Mouse (Mus musculus) erythroblast, adult 5-6 weeks (primary cell): ENCODE data around the gene Fgf9. TPM values are rescaled to one million over a fixed set of nuclear protein-coding genes. Genes with fewer than 3 reads are reported as not detected.

ENCODE experiments used
- ATAC-seq: replicated peaks from 2 replicates; pipeline ENCODE4 v1.8.0; 2016; ENCODE audit warnings: moderate number of reproducible peaks, mild to moderate bottlenecking, moderate TSS enrichment, inconsistent platforms; ENCODE audit not compliant: poor library complexity, low FRiP score, severe bottlenecking
- total RNA-seq, 2 experiments: library from RNA; stranded (forward) in 1 of 2; stranded (reverse) in 1 of 2; fragments of 150-400 nt in 1 of 2; fragments of 200-764, 138-1000 nt in 1 of 2; gene quantifications; 2 replicates each; pipeline versions ENCODE4 v1.2.3 to v1.2.4; 2015 to 2017; ENCODE audit warnings: low replicate concordance in 2 of 2

Gene Fgf9
- total RNA-seq (2015; ENCODE audit: low replicate concordance), result not detected in 2 replicates
- not detected in 2 replicates for total RNA-seq (2017; ENCODE audit: low replicate concordance)

DNA sequence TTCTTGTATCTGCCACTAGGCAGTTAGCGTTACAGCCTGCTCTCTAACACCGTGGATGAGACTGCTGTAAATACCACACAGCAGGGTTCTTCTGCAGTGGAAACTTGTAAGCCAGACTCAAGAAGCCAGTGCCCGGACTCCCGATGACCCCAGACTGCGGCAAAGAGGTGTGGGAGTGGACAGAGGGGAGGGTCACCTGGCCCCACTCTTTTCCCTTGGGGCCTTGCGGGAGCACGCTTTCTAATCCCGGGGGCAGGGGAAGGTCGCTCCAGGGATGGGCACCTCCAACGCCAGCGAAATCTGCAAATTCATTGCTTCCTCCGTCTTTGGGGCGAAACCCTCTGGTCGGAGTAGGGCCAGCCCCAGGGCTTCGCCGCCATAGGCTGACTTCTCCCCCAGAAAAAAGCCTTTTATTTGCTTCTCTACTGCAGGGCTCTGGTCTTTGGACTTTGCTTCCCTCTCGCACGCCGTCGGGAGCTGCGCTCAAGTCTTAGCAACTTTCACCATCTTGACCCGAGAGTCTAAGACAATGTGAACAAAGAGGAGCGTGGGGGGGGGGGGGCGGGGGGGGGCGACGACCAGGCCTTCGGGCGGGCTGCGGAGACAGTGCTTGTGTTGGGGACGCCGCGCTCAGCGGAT is at the start of gene Fgf9:
TSS of gene Fgf9 (plus strand) at position 67 of the 639 bp plus-strand sequence.
- no peak for ATAC-seq

- ATAC-seq, result peak; percentile 57; the same call in 1 of the 2 replicates
These were observed 35.8 kb upstream of the Fgf9 start for GRCm38 (mm10) chr14:58034567-58034966.

DNA sequence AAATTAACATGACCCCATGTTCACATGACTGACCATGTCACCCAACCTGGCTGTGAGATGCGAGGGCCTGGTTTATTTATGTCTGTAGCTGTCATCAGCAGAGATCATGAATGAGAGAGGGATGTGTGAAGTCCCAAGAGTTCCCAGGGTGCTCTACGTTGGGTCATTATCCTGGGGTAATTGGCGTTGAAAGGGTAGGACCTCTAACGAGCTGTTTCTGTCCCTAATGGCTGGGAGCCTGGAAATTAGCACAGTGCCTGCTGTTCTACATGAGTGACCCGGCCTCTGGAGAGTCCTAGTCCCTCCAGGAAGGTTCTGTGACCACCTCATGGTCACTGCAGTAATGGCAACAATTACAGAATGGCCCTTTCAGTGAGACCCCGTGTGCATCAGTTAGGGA is 34.2 kb upstream of the Fgf9 start:
- no peak for ATAC-seq

DNA sequence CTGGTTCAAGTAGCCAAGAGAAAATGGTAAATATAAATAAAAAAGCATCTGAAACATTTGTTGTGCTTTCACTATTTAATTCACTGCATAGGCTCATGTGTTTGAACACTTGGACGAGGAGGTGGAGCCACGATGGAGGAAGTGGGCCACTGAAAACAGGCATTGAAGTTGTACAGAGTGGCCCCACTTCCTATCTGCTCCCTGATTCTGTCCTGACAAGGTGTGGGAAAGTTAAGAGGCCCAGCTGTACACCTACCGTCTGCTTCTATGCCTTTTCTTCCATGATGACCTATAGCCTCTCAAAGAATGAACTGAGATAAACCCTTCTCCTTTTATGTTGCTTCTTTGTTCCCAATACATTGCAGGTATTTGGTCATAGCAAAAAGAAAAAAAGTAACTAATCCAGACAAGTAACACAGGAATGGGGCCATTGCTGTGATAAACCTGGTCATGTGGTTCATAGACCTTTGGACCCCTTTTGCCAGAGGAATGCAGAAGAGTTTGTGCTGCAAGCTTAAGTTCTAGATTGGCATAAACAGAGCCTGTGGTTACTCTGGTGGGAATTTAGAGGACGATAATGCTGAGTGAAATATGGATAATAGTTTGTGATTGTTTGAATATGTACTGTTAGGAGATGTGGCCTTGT is 23.6 kb upstream of the Fgf9 start:
- no peak for ATAC-seq

DNA sequence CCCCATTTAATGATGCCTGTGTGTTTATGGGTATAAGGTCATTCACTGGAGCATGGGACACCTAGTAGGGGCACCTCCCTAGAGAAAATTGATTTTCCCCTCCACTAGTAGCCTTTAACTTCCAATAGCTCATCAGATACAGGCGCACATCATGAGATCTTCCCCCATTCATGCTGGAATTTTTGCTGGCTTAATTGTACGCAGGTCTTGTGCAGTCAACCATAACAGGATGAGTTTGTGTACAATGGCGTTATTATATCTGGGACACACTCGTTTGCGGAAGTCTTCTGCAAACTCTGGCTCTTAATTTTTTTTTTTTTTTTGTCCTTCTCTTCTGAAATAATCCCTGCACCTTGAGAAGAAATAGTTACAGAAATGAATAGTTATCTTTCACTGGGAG is 19.7 kb upstream of the Fgf9 start:
- ATAC-seq, result no peak

DNA sequence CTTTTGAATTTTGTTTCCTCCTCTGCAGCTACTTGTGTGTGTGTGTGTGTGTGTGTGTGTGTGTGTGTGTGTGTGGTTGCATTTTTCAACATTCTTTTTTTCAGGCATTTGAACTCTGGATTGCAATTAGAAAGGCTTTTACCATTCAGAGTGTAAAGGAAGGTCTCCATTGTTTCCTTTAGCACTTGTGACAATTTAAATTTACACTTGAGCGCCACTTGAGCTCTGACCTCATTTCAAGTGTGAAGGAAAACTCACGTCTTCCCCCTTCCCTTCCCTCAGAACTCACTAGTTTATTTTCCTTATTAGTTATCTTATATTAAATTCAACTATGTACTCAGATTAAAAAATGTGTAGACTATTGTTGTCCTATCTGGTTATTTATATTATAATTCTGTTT is 2.8 kb upstream of the Fgf9 start:
- no peak for ATAC-seq

GRCm38 (mm10) chr14:58068641-58069040 is 1.7 kb upstream of the Fgf9 start:
- no peak for ATAC-seq

DNA sequence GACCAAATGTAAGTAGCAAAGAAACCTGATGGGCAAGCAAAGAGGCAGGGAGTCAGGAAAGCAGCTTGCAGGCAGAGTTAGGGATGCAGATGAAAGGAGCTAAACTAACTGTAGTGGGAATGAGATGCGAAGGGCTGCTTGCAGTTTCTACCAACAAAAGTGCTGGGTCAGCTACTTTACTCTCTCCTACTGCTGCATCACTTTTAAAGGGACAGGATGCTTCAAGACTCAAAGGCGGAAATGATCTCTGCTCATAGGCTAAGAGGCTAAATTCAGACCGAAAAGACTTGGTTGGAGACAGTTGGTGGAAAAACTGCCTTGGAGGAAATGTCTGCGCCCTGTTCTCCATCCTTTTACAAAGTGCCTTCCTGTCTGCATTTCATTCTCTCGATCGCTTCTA is 420 bp upstream of the Fgf9 start:
- no peak for ATAC-seq

DNA sequence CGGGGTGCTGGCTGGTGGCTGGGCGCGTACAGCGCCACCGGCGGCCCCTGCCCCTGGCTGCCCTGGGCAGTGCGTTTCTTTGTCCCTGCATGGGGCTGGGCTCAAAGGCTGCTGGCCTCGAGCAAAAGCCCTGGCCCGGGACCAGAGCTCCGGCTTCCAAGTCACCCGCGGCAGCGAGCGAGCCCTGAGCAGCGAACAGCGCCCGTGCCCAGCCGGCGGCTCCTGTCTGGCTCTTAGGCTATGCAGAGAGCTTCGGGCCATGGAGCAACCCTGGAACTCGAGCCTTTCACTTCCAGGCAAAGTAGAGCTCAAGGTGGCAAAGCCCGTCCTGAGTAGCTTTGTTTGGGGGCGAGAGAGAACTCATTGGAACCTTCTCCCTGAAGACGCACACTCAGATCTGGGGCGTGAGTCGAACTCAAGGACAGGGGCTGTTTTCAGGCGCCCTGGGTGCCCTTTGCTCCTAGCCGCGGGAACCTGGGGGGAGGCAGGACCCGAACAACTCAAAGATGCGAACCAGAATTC is 834 bp downstream of the Fgf9 start:
- ATAC-seq, result no peak

GRCm38 (mm10) chr14:58071830-58072770 is 1.8 kb downstream of the Fgf9 start:
- ATAC-seq, result no peak

DNA sequence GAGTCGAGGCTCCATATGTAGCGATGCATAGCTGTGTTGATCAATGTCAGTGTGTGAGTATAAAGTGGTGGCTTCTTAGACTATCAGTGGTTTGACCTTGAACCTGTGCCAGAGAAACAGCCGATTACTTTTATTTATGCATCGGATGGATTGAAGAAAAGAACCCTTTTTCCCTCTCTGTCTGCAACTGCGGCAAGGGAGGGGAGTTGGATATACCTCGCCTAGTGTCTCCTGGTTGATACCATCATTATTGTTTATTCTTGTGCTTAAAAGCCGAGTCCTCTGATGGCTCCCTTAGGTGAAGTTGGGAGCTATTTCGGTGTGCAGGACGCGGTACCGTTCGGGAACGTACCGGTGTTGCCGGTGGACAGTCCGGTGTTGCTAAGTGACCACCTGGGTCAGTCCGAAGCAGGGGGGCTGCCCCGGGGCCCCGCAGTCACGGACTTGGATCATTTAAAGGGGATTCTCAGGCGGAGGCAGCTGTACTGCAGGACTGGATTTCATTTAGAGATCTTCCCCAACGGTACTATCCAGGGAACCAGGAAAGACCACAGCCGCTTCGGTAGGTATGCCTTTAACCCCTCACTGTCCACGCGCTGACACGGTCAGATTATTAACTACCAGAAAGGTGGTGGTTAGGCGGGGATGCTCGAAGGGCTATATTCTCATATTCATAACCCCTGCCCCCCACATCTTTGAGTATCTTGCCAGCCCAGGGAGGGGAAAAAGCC is 2.6 kb downstream of the Fgf9 start:
- ATAC-seq, result no peak

DNA sequence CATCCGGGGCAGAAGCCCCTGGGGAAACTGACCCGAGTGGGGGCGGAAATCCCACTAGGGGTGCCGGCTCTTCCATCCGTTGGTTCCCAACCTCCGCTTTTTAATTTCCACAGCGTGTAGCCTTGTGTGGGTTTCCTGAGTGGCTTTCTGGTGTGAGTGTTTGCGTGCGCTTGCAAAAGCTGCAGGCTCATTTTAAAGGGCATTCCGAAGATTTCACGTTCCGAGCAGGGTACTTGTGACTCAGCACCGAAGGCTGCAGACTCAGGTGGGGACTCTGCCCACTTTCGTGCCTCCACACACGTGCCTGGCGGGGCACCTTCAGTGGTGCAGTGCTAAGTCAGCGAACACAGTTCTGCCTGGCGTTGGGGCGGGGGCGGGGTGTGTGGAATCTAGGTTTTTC is 3.6 kb downstream of the Fgf9 start:
- ATAC-seq, result no peak

- no peak for ATAC-seq
These were observed 4.5 kb downstream of the Fgf9 start for GRCm38 (mm10) chr14:58074621-58075432.

- ATAC-seq, result no peak
These were observed 5.2 kb downstream of the Fgf9 start for GRCm38 (mm10) chr14:58075433-58076029.

DNA sequence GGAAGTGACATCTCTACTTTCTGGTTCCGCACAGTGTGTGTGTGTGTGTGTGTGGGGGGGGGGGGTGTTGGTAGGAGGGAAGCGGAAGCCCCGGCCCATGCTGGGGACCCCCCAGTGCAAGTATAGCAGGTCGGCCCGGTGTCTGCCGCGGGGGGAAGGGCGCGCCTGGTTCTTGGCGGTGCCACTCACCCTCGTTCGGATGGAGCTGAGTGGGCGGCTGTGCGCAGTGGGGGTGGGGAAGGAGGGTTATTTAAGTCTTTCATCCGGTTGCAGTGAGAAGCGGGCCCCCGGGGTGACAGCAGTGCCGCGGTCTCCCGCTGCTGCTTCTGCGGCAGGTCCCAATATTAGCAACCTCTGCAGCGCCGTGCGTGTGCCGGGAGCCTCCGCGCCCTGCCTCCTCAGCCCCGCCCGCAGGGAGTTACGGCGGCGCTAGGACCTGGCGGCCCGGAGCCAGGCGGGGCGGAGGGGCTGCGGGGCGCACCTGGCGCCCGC is 5.7 kb downstream of the Fgf9 start:
- no peak for ATAC-seq

DNA sequence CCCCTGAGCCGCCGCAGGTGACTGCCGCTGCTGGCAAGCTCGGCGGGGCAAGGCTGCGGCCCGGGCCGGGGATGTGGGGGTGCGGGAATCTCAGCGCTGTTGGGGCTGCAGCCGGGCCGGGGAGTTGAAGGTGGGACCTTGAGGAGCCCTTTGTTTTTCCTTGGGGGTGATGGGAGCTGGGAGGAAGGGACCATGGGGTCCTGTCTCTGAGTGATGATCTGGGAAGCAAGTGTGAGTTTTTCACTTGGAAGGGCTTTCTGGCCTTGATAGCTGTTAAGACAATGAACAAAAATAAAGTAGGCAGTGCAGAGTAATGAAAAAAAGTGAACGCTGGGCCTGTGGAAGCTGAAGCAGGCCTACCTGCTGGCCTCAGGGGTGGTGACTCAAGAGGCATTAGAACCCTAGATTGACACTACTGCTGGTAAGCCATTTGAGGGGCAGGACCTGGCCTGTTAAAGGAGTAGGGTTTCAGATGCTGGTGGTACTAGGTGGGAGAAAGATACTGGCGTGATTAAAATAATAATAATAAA is 6.4 kb downstream of the Fgf9 start:
- no peak for ATAC-seq

DNA sequence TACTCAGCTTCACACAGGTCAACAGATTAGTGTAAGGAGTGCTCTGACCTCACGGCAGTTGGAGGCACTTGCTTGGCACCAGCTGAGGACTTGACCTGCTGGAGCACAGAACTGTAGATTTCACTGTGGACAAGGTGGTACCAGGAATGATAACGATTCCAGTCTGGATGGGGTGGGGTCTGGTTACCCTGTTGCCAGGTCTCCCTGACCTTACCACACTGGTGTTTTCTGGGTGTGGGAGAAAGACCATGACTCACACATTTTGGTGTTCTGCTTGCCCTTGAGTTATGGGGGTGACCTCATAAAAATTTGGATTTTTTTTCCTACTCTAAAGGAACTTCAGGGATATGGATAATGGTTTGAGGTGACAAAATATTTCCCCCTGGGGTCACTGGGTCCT is 9.1 kb downstream of the Fgf9 start:
- ATAC-seq, result no peak

DNA sequence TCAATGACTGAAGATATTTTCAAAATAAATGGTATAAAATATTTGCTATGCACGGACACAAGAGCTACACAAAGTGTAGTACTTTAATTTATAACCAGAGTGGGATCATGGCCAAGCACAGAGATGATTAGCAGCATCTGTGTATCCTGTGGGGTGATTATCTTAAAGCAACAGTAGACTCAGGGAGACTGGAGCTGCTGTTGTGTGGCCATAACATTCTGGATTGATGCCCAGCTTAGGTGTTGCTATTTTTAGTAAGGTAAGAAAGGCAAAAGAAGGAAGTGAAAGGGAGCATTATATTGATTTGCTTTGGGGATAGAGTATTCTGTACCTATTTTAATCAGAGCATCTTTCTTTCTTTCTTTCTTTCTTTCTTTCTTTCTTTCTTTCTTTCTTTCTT is 11.6 kb downstream of the Fgf9 start:
- no peak for ATAC-seq
